Mouse (Mus musculus) adrenal gland, postnatal 10 days (tissue): ENCODE measurements around the gene Rgs12. TPM values are rescaled to one million over a fixed set of nuclear protein-coding genes. Genes with fewer than 3 reads are reported as not detected.
A peak's percentile ranks its signal among the peaks of the same experiment; 100 is the strongest.

ENCODE experiments used
- DNase-seq: peaks from one replicate; pipeline ENCODE4 v3.0.0; 2021; ENCODE audit warnings: mixed read lengths
- microRNA-seq: library from miRNA; unstranded; fragments of <30 nt; microRNA quantifications from one replicate; pipeline ENCODE4 v1.2.0, GENCODE M21; 2021
- total RNA-seq, 2 experiments: library from RNA; stranded (reverse); gene quantifications; 2 replicates each; pipeline ENCODE4 v1.2.3; 2021

The Rgs12 gene
- total RNA-seq, 2 experiments from 2014 or later = 27.9 to 42.1 TPM

DNA sequence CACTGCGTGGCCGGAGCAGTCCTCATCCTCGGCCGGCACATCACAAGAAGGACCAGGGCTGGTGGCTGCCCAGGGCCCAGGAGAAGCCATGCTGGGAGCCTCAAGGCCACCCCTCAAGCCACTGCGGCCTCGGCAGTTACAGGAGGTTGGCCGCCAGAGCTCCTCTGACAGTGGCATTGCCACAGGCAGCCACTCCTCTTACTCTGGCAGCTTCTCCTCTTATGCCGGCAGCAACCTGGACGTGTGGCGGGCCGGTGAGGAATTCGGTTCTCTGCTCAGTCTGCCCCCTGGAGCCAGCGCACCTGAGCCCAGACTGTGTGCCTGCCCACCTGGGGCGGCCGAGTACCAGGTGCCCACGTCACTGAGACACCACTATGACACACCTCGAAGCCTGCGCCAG lies 129.9 kb downstream of the Rgs12 start:
- peak; percentile 40 for DNase-seq

DNA sequence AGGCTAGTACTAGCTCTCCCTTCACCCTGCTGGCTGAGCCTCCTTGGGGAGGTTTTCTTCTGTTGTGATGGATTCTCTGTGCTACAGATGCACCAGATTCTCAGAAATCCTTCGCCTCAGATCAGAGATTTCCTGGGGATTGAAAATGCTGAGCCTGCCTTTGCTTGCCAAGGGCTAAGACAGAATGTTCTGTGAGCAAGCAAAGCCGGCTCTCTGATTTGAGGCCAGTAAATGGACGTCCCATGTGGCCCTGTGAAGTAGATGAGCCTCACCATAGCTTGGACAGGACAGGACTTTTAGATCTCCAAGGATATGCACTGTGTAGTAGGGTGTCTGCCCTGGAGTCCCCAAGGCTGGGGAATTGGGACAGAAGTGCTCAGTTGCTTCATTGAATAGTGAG lies 135.7 kb downstream of the Rgs12 start:
- no peak for DNase-seq

DNA sequence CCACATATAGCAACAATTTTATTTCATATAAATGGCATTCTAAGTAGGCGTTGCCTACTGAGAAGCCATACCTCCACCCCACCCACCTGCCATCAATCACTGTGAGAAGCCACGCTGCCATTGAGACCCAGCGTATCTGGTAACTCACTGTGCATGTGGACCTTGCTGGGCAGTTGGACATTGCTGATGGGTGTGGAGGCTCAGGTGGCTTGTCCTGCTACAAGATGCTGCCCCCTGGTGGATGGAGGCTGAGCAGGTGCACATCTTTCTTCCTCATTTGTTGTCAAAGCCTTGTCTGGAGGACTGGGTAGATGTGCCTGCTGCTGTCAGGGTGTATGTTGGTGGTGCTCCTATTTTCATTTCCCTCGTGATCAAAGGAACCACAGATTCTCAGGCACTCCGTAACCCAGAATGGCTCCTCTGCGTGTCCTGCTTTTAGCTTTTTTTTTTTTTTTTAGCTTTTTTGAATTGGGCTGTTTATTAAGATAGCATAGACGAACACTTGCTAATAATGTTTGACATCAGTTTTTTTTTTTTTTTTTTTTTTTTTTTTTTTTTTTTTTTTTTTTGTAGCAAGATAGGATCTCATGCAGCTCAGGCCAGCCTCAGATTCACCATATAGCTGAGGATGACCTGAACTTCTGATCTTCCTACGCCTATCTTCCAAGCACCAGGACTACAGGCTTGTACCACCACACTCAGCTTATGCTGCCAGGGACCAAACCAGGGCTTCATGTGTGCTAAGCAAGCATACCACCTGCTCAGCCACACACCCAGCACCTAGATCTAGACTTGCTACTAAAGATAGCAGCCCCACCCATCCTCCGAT lies 139.8 kb downstream of the Rgs12 start:
- peak; percentile 91 for DNase-seq

Small RNA genes within 50 kb of the gene (microRNA-seq; reads per million reads assigned to microRNA genes)
- gene Mir3097 = 17.5 reads per million, percentile 25 among the genes with 10 or more reads in this experiment

Other genes starting within 250 kb of the Rgs12 start
- 10 to 100 TPM; 17.0 to 27.7 TPM for gene Htt, start 187.7 kb upstream of the Rgs12 start, total RNA-seq
- 1 to 10 TPM; 1.1 TPM for gene Msantd1, start 41.4 kb upstream of the Rgs12 start, total RNA-seq
- gene Hgfac, start 92.1 kb downstream of the Rgs12 start, total RNA-seq = 10 to 100 TPM; 41.3 to 90.3 TPM
- 10 to 100 TPM in 1 of 2 experiments, 1 to 10 TPM in 1; 9.3 to 12.1 TPM for gene Dok7, start 107.3 kb downstream of the Rgs12 start, total RNA-seq
- gene Lrpap1, start 156.3 kb downstream of the Rgs12 start, total RNA-seq = 10 to 100 TPM; 71.6 to 86.0 TPM